Mouse (Mus musculus) naive thymus-derived CD4-positive, alpha-beta T cell, adult 5 months (primary cell): ENCODE data around the gene Cmc4. TPM values are rescaled to one million over a fixed set of nuclear protein-coding genes. Genes with fewer than 3 reads are reported as not detected.

ENCODE experiments used
- polyA plus RNA-seq: library from polyadenylated mRNA; unstranded; fragments of 100-300 nt; shearing (Covaris generic); gene quantifications from one replicate; pipeline ENCODE4 v1.2.1, GENCODE M21; 2017

The Cmc4 gene
- polyA plus RNA-seq = 12.1 TPM

GRCm38 (mm10) chrX:75415936-75416785 is at the start of gene Cmc4, which contains the start of the genes Mtcp1 and Brcc3:
TSS of gene Cmc4 (minus strand) at chrX:75416584.
TSS of gene Mtcp1 (minus strand) at chrX:75416588.
TSS of gene Brcc3 (plus strand) at chrX:75416628.

DNA sequence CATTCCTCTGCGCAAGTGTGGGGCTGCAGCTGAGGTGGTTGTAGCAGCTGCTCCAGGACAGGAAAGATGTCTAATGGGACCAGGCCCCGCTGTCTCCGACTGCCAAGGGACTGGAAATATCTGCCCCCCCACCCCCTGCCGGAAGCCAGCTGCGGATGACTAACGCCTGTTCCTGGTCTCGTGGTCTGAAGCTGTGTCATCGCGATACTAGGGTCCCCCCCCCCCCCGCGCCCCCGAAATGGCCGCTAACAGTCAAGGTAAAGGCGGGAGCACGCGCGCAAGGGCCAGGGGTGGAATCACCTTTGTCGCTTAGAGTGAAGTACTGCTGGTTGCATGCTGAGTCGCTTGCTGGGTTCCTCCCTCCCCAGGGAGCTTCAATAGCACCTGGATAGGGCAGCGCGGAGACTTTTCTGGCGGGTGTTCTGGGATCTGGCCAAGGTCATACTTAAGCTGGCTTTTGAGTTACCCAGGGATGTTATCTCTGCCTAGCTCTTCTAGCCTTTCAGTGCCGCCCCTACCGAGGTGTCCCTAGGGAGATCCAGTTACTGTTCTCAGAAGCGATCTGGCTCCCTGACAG is 34.1 kb downstream of the Cmc4 start, which contains the start of the genes Fundc2 and F8:
Fundc2 (plus strand) TSS at position 205 of the 577 bp plus-strand sequence.
F8 (minus strand) TSS at position 421 of the 577 bp plus-strand sequence.

Other genes starting within 250 kb of the Cmc4 start
- gene Fundc2, start 34.2 kb downstream of the Cmc4 start, polyA plus RNA-seq = 41.4 TPM
- 0.20 TPM for gene F8, start 34.0 kb downstream of the Cmc4 start, polyA plus RNA-seq
- gene Mtcp1, start within 50 bp of the Cmc4 start, polyA plus RNA-seq = 7.4 TPM
- 57.7 TPM for gene Brcc3, start within 50 bp of the Cmc4 start, polyA plus RNA-seq
- gene Vbp1, start 97.7 kb upstream of the Cmc4 start, polyA plus RNA-seq = 139 TPM
- gene Rab39b, start 161.6 kb upstream of the Cmc4 start, polyA plus RNA-seq = 0.14 TPM